Mouse (Mus musculus) ES-E14 (cell line): ENCODE measurements around the gene Slc44a1.

Source experiments
- CHD2 ChIP-seq: IDR thresholded peaks from 2 replicates; pipeline ENCODE4 v1.6.1; 2014; ENCODE audit warnings: mild to moderate bottlenecking, low read depth, low read length, inconsistent platforms
- HCFC1 ChIP-seq: IDR thresholded peaks from 2 replicates; pipeline ENCODE4 v1.6.1; 2012; ENCODE audit warnings: low read length, inconsistent platforms, borderline replicate concordance; ENCODE audit not compliant: insufficient read depth
- MAFK ChIP-seq: IDR thresholded peaks from 2 replicates; pipeline ENCODE4 v1.6.1; 2014; ENCODE audit warnings: mild to moderate bottlenecking, low read depth, low read length, inconsistent platforms; ENCODE audit not compliant: insufficient read depth

GRCm38 (mm10) chr4:53478644-53479043 is 38.4 kb downstream of the Slc44a1 start:
- no peak for TF ChIP-seq CHD2
- TF ChIP-seq HCFC1 = no peak
- no peak for TF ChIP-seq MAFK
